Mouse (Mus musculus) E14TG2a.4 (cell line): ENCODE results near the gene Tmem201.

Experiments
- CTCF ChIP-seq: conservative IDR thresholded peaks from 2 replicates; pipeline ENCODE4 v1.5.1; 2014; ENCODE audit warnings: low read length
- NANOG ChIP-seq: IDR thresholded peaks from 2 replicates; pipeline ENCODE4 v1.6.1; 2014; ENCODE audit warnings: borderline replicate concordance, low read length, mixed read lengths
- POU5F1 ChIP-seq: IDR thresholded peaks from 2 replicates; pipeline ENCODE4 v1.6.1; 2014; ENCODE audit warnings: low read length, borderline replicate concordance

- TF ChIP-seq CTCF (no peak), POU5F1 (no peak), NANOG (no peak)
Measured at GRCm38 (mm10) chr4:149701426-149702209, 36.2 kb downstream of the Tmem201 start.
